Mouse (Mus musculus) ovary, postnatal 36 days (tissue): ENCODE data around the gene Sh3gl2.
A peak's percentile ranks its signal among the peaks of the same experiment; 100 is the strongest.

ENCODE experiments used
- DNase-seq: peaks from one replicate; pipeline ENCODE4 v3.0.0; 2022; ENCODE audit warnings: low spot score, mixed read lengths

Gene Sh3gl2

DNA sequence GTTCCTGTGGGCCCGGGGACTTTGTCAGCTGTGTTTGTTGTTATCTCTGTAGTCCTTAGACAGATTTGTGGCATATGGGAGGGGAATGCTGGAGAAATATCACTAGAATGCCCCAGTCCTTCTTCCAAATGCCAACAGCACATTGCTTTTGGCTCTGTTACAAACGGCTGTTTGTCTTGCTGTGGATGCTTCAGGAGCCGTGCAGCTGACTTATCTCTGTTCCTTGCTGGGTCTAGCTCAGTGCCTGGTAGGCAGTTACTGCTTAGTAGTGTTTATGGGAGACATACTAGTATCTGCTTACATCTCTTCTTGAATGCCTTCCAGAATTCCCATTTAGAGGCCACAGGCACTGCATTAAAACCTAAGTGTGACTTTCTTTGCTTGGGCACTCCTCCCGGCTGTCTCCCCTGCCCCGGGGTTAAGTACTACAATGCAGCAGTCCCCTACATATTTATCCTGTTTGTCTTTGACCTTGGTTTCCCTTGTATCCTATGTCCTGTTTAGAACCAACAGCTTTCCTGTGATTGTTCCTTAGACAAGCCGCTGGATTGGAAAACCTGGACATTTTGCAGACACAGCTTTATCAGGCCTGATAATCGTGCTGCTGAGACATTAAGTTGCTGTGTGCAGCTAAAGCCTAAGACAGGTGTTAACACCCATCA is 101.1 kb downstream of the Sh3gl2 start:
- no peak for DNase-seq

- DNase-seq: no peak
These were observed 114.2 kb downstream of the Sh3gl2 start for GRCm38 (mm10) chr4:85319092-85319491.

DNA sequence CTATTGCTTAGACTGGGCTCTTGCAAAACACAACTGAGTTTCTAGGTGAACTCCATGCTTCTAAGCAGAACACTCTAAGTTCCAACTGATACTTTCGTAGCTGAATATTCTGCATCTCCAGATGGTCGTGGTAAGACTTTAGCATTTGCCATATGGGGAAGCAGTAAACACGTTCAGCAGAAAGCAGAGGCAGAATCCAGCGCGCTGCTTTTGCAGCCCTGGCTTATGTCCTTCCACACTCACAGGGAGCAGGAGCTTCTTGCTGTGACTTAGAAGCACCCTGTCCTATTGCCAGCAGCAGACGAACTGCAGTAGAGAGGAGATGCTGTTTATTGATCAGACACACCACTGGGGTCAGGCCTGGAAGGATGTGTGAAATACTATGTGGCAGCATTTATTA is 120.5 kb downstream of the Sh3gl2 start:
- no peak for DNase-seq

- DNase-seq: no peak
These were observed 121.1 kb downstream of the Sh3gl2 start for GRCm38 (mm10) chr4:85326052-85326451.

GRCm38 (mm10) chr4:85334688-85335200 is 129.8 kb downstream of the Sh3gl2 start:
- no peak for DNase-seq

DNA sequence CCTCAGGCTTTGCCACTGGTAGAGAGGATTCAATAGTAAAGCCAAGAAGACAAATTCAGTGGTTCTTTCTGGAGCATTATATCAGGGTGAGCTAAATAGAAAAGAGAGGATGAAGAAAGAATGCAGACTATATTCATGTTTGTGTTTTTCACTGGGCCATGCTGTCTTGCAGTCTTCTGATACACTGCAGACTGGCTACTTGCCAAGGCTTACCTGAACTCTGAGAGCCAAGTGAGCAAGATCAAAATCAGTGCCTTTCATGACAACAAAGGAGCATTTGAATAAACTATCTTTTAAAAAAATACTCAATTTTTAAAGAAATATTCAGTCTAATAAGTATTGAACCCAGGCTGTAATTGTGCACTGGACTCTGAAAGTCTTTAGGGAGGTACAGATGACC is 131.4 kb downstream of the Sh3gl2 start:
- DNase-seq: no peak

- no peak for DNase-seq
These were observed 134.2 kb downstream of the Sh3gl2 start for GRCm38 (mm10) chr4:85339126-85339525.

DNA sequence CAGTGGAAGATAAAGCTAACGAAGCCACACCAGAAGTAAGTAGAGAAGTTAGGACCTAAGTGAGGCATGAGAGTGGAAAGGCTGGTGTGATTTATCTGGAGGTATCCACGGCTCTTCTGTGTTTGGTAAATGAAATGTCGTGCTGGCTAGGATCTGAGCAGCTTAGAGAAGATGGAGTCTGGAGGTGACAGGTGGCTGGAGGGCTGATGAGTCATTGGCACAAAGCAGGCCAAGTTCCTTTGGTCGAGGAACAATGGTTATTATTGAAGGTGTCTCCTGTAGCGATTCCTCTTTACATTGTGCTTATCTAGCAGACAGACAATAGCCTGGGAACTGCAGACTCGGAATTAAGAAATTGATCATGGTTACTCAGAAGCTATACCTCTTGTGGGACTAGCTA is 135.8 kb downstream of the Sh3gl2 start:
- no peak for DNase-seq

GRCm38 (mm10) chr4:85345911-85346310 is 141.0 kb downstream of the Sh3gl2 start:
- DNase-seq: no peak

DNA sequence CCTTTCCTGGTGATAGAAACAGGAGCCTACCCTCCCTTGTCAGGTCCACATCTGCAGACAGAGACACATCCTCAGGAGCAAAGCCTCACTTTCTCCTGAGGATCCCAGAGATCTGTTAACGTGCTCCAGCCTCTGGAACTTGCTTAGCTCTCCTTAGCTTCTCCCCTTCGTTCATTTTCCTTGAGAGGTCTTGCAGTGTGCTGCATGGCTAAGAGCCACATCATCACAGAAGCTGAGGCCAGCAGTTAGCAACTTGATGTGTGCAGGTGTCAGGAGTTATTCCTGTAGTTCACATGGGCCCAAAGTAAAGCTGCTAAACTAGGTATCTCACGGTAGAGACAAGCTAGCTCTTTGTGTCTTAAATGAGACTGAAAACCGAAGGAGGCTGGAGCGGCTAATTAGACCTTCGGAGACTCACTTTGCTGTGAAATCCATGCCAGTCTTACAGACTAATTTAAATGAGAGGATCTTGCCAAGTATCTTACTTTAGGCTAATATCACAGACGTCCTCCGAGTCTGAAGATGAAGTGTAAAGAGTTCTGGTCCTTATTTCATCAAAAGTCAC is 143.2 kb downstream of the Sh3gl2 start:
- DNase-seq: no peak

DNA sequence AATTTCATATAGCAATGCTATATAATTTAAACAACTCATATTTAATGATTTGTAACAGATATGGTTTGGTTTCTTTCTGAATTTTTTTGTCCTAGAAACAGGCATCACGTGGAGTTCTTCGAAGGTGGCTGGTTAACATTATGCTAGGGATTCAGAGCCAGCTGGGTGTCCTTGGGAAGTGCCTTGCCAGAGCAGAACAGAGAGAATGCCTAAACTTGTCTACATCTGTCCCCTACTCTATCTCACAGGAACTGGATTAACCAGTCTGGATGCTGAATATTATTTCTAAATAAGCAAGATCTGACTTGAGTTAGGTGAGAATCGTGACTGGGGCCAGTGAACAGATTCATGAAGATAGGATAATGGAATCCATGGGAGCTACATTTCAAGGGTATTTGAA is 157.7 kb downstream of the Sh3gl2 start:
- no peak for DNase-seq

GRCm38 (mm10) chr4:85363205-85363604 is 158.3 kb downstream of the Sh3gl2 start:
- DNase-seq: no peak

DNA sequence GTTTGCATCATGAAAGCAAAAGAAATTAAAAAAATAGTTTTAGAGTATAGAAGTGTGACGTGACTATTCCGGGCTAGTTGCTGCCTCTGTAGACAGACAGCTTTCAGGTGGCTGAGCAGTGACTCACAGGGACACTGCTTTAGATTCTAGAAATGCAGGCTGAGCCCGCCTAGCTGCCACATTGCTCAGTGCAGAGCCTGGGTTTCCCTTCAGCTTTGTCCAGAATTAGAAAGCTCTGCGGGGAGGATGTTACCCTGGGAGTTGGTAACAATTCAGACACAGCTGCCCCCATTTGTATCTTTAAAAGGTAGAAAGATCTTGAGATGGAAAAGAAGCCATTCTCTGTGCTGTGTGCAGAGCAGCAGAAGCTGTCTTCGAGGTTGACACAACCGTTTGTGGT is 166.1 kb downstream of the Sh3gl2 start:
- DNase-seq: no peak

DNA sequence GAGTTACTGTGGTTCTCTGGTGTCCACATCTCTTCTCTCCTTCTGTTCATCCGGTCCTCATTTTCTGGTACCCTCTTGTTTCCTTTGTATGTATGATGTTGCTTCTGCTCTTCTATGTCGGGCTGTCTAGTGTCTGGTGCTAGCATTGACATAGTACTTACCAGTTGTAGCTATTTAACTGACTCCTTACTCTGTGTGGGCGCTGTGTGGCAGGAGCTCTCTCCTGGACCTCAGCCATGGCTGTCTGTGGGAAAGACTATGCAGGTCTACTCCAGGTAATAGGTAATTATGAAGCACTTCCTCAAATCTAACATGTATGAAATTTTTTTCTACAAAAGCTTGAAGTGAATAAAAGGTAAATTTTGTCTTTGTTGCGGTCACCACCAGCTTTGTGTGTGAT is 169.9 kb downstream of the Sh3gl2 start:
- DNase-seq: no peak

GRCm38 (mm10) chr4:85376187-85376586 is 171.3 kb downstream of the Sh3gl2 start:
- no peak for DNase-seq

DNA sequence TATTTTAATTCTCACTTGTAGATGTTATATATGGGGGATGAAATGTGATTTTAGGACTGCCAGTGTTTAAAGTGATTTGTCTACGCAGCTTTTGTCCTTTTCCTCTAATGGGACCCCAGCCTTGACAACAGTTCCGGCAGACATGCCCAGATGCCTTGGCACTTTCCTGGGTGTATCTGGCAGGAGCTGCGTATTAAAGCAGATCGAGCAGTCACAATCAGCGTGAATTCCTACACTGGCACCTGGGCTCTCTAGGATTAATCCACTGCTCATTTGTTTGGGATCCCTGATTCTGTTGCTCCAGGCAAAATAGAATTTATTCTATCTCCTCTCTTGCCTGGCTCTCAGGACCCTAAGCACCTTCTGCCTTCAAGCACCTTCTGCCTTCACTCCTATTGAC is 171.7 kb downstream of the Sh3gl2 start:
- DNase-seq: no peak

DNA sequence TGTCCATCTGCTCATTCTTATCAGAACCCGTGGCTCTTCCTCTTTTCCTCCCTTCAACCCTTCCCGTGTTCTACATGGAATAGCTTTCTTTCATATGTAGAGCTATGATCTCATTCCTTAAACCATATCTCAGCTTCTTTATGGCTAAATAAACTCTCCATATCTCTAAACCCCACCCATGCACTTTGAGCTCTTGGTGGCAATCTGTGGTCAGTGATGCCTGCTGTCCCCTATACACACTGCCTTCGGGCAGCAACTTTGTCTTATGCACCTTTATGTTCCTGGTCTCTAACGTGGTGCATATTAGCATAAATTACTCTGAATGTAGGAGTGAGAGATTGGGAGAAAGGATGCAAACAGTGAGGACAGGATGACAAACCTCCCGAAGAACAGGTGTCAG is 180.3 kb downstream of the Sh3gl2 start:
- DNase-seq: no peak

DNA sequence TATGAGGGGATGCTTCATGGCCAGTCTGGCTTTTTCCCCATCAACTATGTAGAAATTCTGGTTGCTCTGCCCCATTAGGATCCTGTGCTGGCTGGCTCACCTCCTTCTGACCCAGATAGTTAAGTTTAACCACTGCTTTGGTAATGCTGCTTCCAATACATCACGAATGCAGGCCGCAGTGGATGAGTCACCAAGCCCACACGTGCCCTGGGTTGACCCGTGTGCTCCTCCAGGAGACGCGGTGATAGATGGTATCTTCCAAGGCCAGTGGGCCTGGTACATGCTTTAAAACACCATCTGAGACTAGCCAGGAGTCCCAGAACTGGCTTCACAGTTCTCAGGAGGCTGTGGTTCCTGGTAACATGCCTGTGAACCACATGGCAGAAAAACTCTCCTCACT is 182.8 kb downstream of the Sh3gl2 start:
- no peak for DNase-seq

GRCm38 (mm10) chr4:85391795-85392194 is 186.9 kb downstream of the Sh3gl2 start:
- DNase-seq: no peak

DNA sequence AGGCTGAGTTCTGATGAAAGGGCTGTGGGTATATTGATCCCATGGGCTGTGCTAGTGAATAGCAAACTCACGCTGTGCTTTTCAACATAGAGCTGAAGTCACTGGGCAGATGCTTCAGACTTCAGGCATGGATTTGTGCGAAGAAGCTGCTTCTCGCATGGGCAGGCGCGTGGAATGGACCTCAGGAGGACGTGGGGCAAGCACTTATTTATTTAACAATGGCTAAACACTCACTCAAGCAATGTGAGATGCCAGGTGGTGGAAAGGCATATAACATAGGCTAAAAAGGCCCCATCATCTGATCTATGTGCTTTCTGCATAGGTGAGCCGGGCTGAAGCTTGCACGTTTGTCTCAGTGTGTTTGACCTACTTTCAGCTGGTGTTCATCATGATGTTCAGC is 193.8 kb downstream of the Sh3gl2 start:
- DNase-seq: no peak

GRCm38 (mm10) chr4:85402823-85403222 is 197.9 kb downstream of the Sh3gl2 start:
- DNase-seq: peak; percentile 61

GRCm38 (mm10) chr4:85404424-85405194 is 199.7 kb downstream of the Sh3gl2 start:
- DNase-seq: peak; percentile 35

GRCm38 (mm10) chr4:85405276-85405675 is 200.3 kb downstream of the Sh3gl2 start:
- DNase-seq: no peak
